Mouse (Mus musculus): ENCODE results near the gene AC109138.7.
"Not testable (repeated sequence)": the region's sequence is repeated elsewhere in the genome, so short reads cannot be mapped to it uniquely, and the experiment has no call there.

Gene AC109138.7

DNA sequence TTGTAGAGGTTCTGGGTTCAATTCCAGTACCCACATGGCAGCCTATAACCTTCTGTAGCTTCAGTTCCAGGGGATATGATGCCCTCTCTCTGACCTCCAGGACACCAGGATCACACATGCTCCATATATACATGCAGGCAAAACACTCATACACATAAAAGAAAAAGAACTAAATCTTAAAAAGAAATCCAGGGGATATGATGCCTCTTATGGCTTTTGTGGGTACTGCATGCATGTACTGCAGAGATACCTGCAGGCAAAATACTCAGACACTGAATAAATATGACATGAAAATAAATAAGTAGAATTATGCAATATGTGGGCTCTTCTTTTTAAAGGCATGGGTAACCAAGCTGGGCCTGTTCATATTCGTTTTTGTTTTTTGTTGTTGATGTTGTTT is 32.9 kb downstream of the AC109138.7 start:
- no peak for DNase-seq (ENCODE audit: low read depth, low spot score)

DNA sequence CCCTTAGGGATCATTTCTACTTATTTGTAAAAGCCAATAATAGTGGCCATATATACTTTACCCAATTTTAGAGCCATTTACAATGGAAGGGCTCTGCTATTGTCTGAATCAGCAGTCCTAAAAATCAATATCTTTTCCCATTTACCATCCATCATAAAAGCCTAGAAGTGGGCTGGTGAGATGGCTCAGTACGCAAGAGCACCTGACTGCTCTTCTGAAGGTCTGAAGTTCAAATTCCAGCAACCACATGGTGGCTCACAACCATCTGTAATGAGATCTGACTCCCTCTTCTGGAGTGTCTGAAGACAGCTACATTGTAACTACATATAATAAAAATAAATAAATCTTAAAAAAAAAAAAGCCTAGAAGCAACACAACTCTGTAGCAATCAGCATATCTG is 34.5 kb downstream of the AC109138.7 start:
- DNase-seq (ENCODE audit: low read depth, low spot score), result not testable (repeated sequence)

- DNase-seq (ENCODE audit: low read depth, low spot score), result no peak
Observed at GRCm38 (mm10) chr19:4254230-4254629, 40.1 kb downstream of the AC109138.7 start.

- no peak for DNase-seq (ENCODE audit: low read depth, low spot score)
Observed at GRCm38 (mm10) chr19:4255583-4256162, 41.5 kb downstream of the AC109138.7 start.

GRCm38 (mm10) chr19:4257216-4257896 is 43.2 kb downstream of the AC109138.7 start:
- peak; percentile 93 for DNase-seq (ENCODE audit: low read depth, low spot score)

GRCm38 (mm10) chr19:4257897-4258252 is 43.7 kb downstream of the AC109138.7 start:
- no peak for DNase-seq (ENCODE audit: low read depth, low spot score)

- DNase-seq (ENCODE audit: low read depth, low spot score), result no peak
Observed at GRCm38 (mm10) chr19:4261038-4261698, 47.0 kb downstream of the AC109138.7 start.

DNA sequence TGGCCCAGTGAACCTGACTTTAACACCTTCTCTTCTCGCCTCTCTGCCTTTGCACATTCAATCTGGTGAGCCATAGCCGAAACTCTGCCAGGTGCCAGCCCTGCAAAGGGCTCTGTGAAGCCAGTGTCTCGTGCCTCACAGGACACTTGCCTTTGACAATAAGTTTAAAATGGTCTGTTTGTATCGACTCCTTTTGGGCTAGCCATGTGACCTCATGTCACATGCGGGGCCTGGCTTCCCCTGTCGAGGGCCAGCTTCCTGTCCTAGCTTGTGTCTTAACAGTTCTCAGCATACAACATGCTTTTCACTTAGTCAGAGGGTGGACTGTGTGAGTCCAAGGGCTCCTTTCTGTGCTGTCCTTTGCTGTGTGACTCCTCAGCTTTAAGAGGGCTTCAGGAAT is 48.6 kb downstream of the AC109138.7 start:
- no peak for DNase-seq (ENCODE audit: low read depth, low spot score)

- DNase-seq (ENCODE audit: low read depth, low spot score), result no peak
Observed at GRCm38 (mm10) chr19:4263702-4264101, 49.5 kb downstream of the AC109138.7 start.

DNA sequence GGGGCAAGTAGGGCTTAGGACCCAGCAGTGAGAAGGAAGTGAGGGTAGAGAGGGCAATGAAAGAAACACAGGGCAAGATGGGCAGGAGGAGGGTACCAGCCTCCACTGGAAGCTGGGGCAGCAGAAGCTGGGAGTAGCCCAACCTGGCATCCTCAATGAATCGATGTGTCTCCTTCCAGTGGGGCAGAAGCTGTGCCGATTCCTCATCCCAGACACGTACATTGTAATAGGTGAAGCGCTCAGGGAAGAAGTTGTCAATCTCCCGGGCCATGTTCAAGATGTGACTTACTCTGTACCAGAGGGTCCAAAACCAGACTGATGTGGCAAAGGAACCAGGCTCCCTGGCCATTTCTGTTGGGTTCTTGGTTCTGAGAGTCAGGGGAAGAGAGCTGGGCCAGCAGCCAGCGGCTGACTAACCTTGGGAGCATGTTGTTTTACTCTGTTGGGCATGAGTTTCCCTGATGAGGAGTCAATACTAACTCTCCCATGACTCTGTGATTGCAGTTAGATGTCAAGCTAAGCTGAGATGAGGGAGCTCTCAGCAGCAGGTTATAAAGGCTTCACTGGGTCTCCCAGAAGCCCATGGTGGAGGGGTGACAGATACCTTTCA is 50.1 kb downstream of the AC109138.7 start:
- no peak for DNase-seq (ENCODE audit: low read depth, low spot score)

DNA sequence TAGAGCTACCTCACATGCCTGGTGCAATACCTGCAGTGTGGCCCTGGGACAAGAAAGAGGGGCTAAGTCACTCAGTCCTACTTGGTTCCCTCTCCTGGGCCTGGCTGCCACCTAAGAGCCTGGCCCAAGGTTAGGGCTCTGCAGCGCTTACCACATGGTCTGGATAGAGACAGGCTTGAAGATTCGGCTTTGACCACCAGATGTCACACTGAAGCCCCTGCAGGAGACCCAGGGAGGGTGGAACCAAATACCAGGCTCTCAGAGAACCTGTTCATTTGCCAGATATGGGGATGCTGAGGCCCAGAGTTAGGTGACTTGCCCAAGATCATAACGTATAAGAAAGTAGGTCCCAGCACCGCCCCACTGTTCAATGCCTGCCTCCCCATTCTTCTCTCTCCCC is 51.8 kb downstream of the AC109138.7 start:
- DNase-seq (ENCODE audit: low read depth, low spot score), result no peak

GRCm38 (mm10) chr19:4268566-4269361 is 54.6 kb downstream of the AC109138.7 start, which contains the start of gene Ssh3:
Ssh3 (minus strand) TSS chr19:4269180.
- DNase-seq (ENCODE audit: low read depth, low spot score), result no peak

DNA sequence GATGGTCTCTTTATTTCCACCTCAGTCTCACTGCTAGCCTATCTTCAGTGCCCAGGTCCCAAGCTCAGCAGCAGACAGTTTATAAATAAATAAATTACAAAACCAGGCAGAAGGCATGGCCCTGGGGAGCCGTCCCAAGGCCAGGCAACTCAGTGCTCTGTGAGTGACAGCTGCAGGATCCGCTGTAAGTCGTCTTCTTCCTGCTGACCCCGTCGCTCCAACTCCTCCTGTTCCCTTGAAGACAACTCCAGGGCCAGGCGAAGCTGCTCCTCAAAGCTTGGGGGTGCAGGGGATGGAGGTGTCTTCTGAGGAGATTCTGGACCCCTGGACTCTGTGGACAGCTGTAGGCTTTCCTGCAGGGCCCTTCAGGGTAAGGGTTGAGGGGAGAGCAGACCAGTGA is 56.0 kb downstream of the AC109138.7 start:
- DNase-seq (ENCODE audit: low read depth, low spot score), result no peak

GRCm38 (mm10) chr19:4270972-4271371 is 56.8 kb downstream of the AC109138.7 start:
- DNase-seq (ENCODE audit: low read depth, low spot score), result no peak

DNA sequence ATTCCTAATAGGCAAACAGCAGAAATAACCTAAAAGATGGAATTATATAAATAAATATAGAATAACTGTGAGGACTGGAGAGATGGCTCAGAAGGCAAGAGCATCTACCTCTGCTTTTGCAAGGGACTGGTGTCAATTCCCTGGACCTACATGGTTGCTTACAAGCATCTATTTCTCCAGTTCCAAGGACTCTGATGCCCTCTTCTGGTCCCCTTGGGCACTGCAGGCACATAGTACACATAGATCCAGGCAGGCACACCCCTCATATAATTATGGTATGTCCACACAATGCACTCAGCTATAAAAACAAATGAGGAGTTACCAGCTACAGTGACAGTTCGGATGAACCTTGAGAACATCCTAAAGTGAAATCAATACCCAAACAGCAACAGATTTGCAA is 65.3 kb downstream of the AC109138.7 start:
- no peak for DNase-seq (ENCODE audit: low read depth, low spot score)

GRCm38 (mm10) chr19:4280425-4280824 is 66.3 kb downstream of the AC109138.7 start:
- DNase-seq (ENCODE audit: low read depth, low spot score), result no peak
